10 mouse cellular contexts compared by ENCODE assay signal in genomic region chr14:33351984-33352722, GRCm38 (mm10).
DNase-seq lines count a peak whose midpoint lies in the region; ATAC-seq and TF ChIP-seq lines count a peak whose summit lies in the region.
"Had no signal": no experiment of that assay in that cellular context is flagged by ENCODE, and none has a peak within 500 bp of the region (broad histone marks: within the 10 kb centered on the region; RNA-seq: fewer than 3 reads in every experiment).

No protein-coding gene starts in this region.

- no peak for TF ChIP-seq CTCF in Patski (IDR thresholded peaks at IDR 0.05)
- no peak for TF ChIP-seq CTCF in left cerebral cortex, adult 2 months (IDR thresholded peaks at IDR 0.05)
- no peak for TF ChIP-seq CTCF in thymus, adult 2 months (IDR thresholded peaks at IDR 0.05; ENCODE audit: borderline replicate concordance, control insufficient read depth, extremely low read depth, insufficient read depth, low read length, poor library complexity)

- H3K27ac ChIP-seq in left cerebral cortex, adult 2 months: no peak overlapping the region
- H3K27ac ChIP-seq in thymus, adult 2 months (ENCODE audit: control insufficient read depth, insufficient read depth, low read length): no peak overlapping the region
- H3K27ac ChIP-seq: liver, embryonic 15.5 days had no signal

- peak; percentile 73 for ATAC-seq in Patski
- ATAC-seq: hindbrain, embryonic 16.5 days had no signal

- H3K4me1 ChIP-seq in thymus, adult 2 months (replicated peaks; ENCODE audit: control insufficient read depth, insufficient read depth, low read length): no peaks in the 10 kb centered on the region; the same call in 1 of the 2 replicates

- WGBS in thymus, adult 2 months: 87% methylated on average over 6 of the region's 6 CpGs

- H3K4me3 ChIP-seq in left cerebral cortex, adult 2 months: no peak overlapping the region
- no peak overlapping the region for H3K4me3 ChIP-seq in thymus, adult 2 months (ENCODE audit: control insufficient read depth, insufficient read depth, low read length)

- intact Hi-C loops in heart, postnatal 10 days (cut with DNase I): no loop called here
- intact Hi-C loops in left cerebral cortex, adult 2 months (cut with DNase I): no loop called here

- H3K27me3 ChIP-seq in Patski: no peaks in the 10 kb centered on the region
- peaks cover 3% of the 10 kb centered on the region; the same call in 1 of the 2 replicates for H3K27me3 ChIP-seq in thymus, adult 2 months (ENCODE audit: control insufficient read depth, insufficient read depth, low read length)

- in situ Hi-C loops in Patski (cut with MboI; ENCODE audit: low pct_unique_long_range_greater_than_20kb): no loop called here

- DNase-seq in heart, adult 11 months: peak; percentile 94
- no peak for DNase-seq in heart, postnatal 10 days
- DNase-seq in Patski (ENCODE audit: low read depth, low spot score): peak; percentile 58
- peak; percentile 76 for DNase-seq in gonadal fat pad, adult 2 months (ENCODE audit: low read depth)
- DNase-seq in lung, postnatal 14 days: peak; percentile 54
- no peak for DNase-seq in left cerebral cortex, adult 2 months (ENCODE audit: extremely low spot score in 1 of 2, low spot score in 2 of 2)
- no peak for DNase-seq in thymus, adult 2 months
- no peak for DNase-seq in frontal cortex, postnatal 14 days (ENCODE audit: low spot score in 2 of 2)

- no peaks in the 10 kb centered on the region for H3K36me3 ChIP-seq in thymus, adult 2 months (ENCODE audit: control insufficient read depth, insufficient read depth, low read length)
- H3K36me3 ChIP-seq: liver, embryonic 15.5 days had no signal

- CTCF ChIA-PET in Patski (lab: Charles Lee): interaction anchor here (0.9 to 2.0 kb wide), 3 partner anchors 10 to 34 kb away, joined by 3 to 5 read pairs (median 4); no protein-coding TSS in a partner anchor

- TF ChIP-seq POLR2A in thymus, adult 2 months (IDR thresholded peaks at IDR 0.05; ENCODE audit: control insufficient read depth, extremely low read depth, insufficient read depth, low read length, poor library complexity): no peak

- POLR2A ChIA-PET in Patski (lab: Charles Lee): interaction anchor here (0.6 to 1.2 kb wide), 2 partner anchors 11 to 32 kb away, joined by 3 to 4 read pairs; no protein-coding TSS in a partner anchor

Comparison
In these comparisons a context has a peak if more than half of its experiments do, and no peak if none do; other contexts are left out.
1. DNase-seq: peak in heart, adult 11 months (single experiment), Patski (single experiment), gonadal fat pad, adult 2 months (single experiment) and lung, postnatal 14 days (single experiment); none in heart, postnatal 10 days (0 of 2), left cerebral cortex, adult 2 months (0 of 2), thymus, adult 2 months (single experiment) and frontal cortex, postnatal 14 days (0 of 2).